Mouse (Mus musculus): Measurements from ENCODE around the gene Olfr175-ps1.

Olfr175-ps1 gene

DNA sequence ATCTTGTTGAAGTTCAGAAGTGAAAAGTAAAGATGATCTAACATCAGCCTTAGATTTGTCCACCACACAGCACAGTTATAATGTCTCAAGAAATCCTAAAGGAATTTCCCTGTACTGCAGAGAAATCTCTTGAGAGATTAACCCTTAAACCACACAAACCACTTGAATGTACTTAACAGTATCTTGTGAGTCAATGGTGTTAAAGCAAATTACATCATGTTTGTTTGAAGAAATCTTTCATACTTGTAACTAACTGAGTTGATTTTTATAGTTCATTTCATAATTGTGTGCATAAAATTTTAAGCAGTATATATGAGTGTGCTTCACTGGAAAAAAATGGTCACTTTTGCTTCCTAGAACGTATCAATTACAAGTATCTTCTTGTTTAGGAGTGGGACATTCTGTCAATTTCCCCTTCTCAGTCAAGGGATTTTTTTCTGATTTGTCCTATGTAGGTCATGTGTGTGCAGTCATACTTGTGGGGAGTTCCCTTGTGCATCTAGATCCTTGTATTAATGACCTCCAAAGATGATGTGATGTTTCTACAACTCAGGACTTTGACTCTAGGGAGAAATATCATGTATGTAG lies at the start of gene Olfr175-ps1:
TSS of gene Olfr175-ps1 (minus strand) at position 51 of the 588 bp plus-strand sequence.
- no peak for DNase-seq (ENCODE audit: low spot score)

DNA sequence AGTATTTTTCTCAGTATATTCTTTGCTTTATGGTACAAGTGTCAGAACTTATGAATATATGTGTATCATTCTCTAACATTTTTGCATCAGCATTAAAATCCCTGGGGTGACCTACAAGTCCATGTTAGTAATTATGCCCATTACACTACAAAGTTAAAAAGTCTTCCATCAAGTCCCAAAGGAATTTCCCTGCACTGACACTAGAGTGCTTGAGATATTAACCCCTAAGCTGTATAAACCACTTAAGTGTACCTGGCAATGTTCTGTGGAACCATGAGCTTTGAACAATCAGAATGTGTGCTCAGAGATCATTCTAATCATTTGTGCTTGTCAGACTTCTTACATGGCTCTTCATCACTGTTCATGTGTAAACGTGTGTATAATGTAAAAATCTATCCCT lies 48.1 kb upstream of the Olfr175-ps1 start, which contains the start of gene Olfr177:
TSS of gene Olfr177 (minus strand) at position 101 of the 400 bp plus-strand sequence.
- DNase-seq (ENCODE audit: low spot score) = no peak

GRCm38 (mm10) chr16:58861479-58861878 lies 34.9 kb upstream of the Olfr175-ps1 start:
- no peak for DNase-seq (ENCODE audit: low spot score)

GRCm38 (mm10) chr16:58860032-58860737 lies 33.6 kb upstream of the Olfr175-ps1 start:
- DNase-seq (ENCODE audit: low spot score) = no peak

DNA sequence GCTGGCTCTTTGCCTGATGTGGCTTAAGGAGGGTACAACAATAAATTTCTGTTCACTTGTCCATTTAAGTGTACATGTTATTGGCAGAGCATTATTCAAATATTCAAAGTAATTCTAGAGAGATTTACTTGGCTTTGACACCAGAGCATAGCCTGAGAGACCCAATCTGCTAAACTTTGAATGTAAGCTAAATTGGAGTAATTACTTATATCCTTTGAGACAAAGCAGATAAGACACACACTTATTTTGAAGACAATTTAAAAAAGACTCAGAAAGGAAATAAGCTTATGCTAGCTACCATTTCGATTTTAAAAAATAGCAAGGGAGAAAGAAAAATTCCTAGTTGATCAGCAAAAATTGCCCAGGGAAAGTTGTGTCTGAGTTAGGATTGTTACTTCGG lies 26.4 kb downstream of the Olfr175-ps1 start, which contains the start of gene Olfr173:
TSS of gene Olfr173 (minus strand) at position 101 of the 400 bp plus-strand sequence.
- no peak for DNase-seq (ENCODE audit: low spot score)

All from retina, embryonic 14.5 days (tissue).